Mouse (Mus musculus) bone marrow, adult 2 months (tissue): Measurements from ENCODE around the gene Pde7b.

Experiments used
- CTCF ChIP-seq: fragments of 200-500 bp; IDR thresholded peaks from 2 replicates; pipeline ENCODE4 v1.5.1; 2011; ENCODE audit warnings: low read length, control low read depth; ENCODE audit not compliant: control insufficient read depth, insufficient read depth
- POLR2A ChIP-seq: fragments of 200-500 bp; IDR thresholded peaks from 2 replicates; pipeline ENCODE4 v1.6.1; 2011; ENCODE audit warnings: low read depth, mild to moderate bottlenecking, control low read depth, low read length, borderline replicate concordance; ENCODE audit not compliant: control insufficient read depth

DNA sequence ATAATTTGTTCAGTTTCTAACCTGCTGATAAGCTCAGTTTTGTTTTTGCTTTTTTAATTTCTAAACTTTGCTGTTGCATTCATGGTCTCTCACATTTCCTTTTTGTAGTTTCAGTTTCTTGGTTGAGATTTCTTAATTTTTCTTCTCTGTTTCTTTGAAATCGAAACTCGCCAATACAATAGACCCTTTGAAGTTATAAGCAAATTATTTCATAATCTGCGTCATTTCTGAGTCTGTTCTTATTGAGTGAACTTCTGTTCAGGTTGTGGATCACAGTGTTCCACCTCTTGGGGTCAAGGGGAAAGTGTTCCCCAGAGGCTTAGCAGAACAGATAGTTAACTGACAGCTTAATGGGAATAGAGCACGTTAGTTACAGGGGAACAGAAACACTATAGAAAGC is 47.2 kb upstream of the Pde7b start:
- TF ChIP-seq CTCF: no peak
- no peak for TF ChIP-seq POLR2A
